Mouse (Mus musculus): ENCODE measurements around the gene Adamts5. TPM values are rescaled to one million over a fixed set of nuclear protein-coding genes. Genes with fewer than 3 reads are reported as not detected.

The Adamts5 gene
- total and polyA plus RNA-seq, 3 experiments: 0.88 to 4.0 (median 2.0) TPM

- no peaks in the 10 kb centered on the region for H3K4me1 ChIP-seq (ENCODE audit: insufficient read depth, low read depth, low read length)
- H3K27me3 ChIP-seq (ENCODE audit: insufficient read depth, low read length): no peaks in the 10 kb centered on the region
- TF ChIP-seq POLR2AphosphoS5 (IDR thresholded peaks at IDR 0.05; ENCODE audit: insufficient replicate concordance, low read depth, low read length) (no peak), CTCF (IDR thresholded peaks at IDR 0.05; ENCODE audit: low read depth, low read length) (no peak), TAL1 (conservative IDR thresholded peaks at IDR 0.05; ENCODE audit: low read depth, low read length) (no peak), GATA2 (IDR thresholded peaks at IDR 0.05; ENCODE audit: borderline replicate concordance, low read depth, low read length) (no peak), GATA1 (IDR thresholded peaks at IDR 0.05; ENCODE audit: borderline replicate concordance, low read length) (no peak)
- DNase-seq (ENCODE audit: low spot score) (no peak), ATAC-seq (ENCODE audit: extremely low read depth, insufficient number of reproducible peaks, low FRiP score, poor library complexity, severe bottlenecking) (no peak)
- 0 out of 2 replicates have a peak, but pooled peaks cover 2% of the 10 kb centered on the region for H3K9me3 ChIP-seq (replicated peaks)
- no peak overlapping the region for H3K4me3 ChIP-seq (ENCODE audit: low read depth, low read length)
- peaks cover 7% of the 10 kb centered on the region for H3K36me3 ChIP-seq (replicated peaks)
Observed at GRCm38 (mm10) chr16:85889778-85890177, 11.8 kb downstream of the Adamts5 start.

- H3K27me3 ChIP-seq (ENCODE audit: insufficient read depth, low read length): no peaks in the 10 kb centered on the region
- no peaks in the 10 kb centered on the region for H3K4me1 ChIP-seq (ENCODE audit: insufficient read depth, low read depth, low read length)
- DNase-seq (ENCODE audit: low spot score) (no peak), ATAC-seq (ENCODE audit: extremely low read depth, insufficient number of reproducible peaks, low FRiP score, poor library complexity, severe bottlenecking) (no peak)
- TF ChIP-seq CTCF (IDR thresholded peaks at IDR 0.05; ENCODE audit: low read depth, low read length) (no peak), GATA2 (IDR thresholded peaks at IDR 0.05; ENCODE audit: borderline replicate concordance, low read depth, low read length) (no peak), POLR2AphosphoS5 (IDR thresholded peaks at IDR 0.05; ENCODE audit: insufficient replicate concordance, low read depth, low read length) (no peak), GATA1 (IDR thresholded peaks at IDR 0.05; ENCODE audit: borderline replicate concordance, low read length) (no peak), TAL1 (conservative IDR thresholded peaks at IDR 0.05; ENCODE audit: low read depth, low read length) (no peak)
- H3K9me3 ChIP-seq (replicated peaks): 0 out of 2 replicates have a peak, but pooled peaks cover 2% of the 10 kb centered on the region
- no peak overlapping the region for H3K4me3 ChIP-seq (ENCODE audit: low read depth, low read length)
- peaks cover 7% of the 10 kb centered on the region for H3K36me3 ChIP-seq (replicated peaks)
Observed at GRCm38 (mm10) chr16:85887289-85888051, 14.2 kb downstream of the Adamts5 start.

GRCm38 (mm10) chr16:85879075-85879474 is 22.6 kb downstream of the Adamts5 start:
- DNase-seq (ENCODE audit: low spot score): no peak
- TF ChIP-seq TAL1 (conservative IDR thresholded peaks at IDR 0.05; ENCODE audit: low read depth, low read length): no peak
- no peak for TF ChIP-seq GATA2 (IDR thresholded peaks at IDR 0.05; ENCODE audit: borderline replicate concordance, low read depth, low read length)
- no peak for TF ChIP-seq POLR2AphosphoS5 (IDR thresholded peaks at IDR 0.05; ENCODE audit: insufficient replicate concordance, low read depth, low read length)
- TF ChIP-seq GATA1 (IDR thresholded peaks at IDR 0.05; ENCODE audit: borderline replicate concordance, low read length): no peak
- no peak for TF ChIP-seq CTCF (IDR thresholded peaks at IDR 0.05; ENCODE audit: low read depth, low read length)

GRCm38 (mm10) chr16:85874141-85874540 is 27.5 kb downstream of the Adamts5 start:
- Histone ChIP-seq H3K27me3 (ENCODE audit: insufficient read depth, low read length) (no peaks in the 10 kb centered on the region), H3K36me3 (replicated peaks) (peaks cover 9% of the 10 kb centered on the region), H3K4me1 (ENCODE audit: insufficient read depth, low read depth, low read length) (no peaks in the 10 kb centered on the region), H3K9me3 (replicated peaks) (peaks cover 2% of the 10 kb centered on the region), H3K4me3 (ENCODE audit: low read depth, low read length) (no peak overlapping the region)
- ATAC-seq (ENCODE audit: extremely low read depth, insufficient number of reproducible peaks, low FRiP score, poor library complexity, severe bottlenecking): no peak
- DNase-seq (ENCODE audit: low spot score): no peak
- no peak for TF ChIP-seq GATA1 (IDR thresholded peaks at IDR 0.05; ENCODE audit: borderline replicate concordance, low read length)
- TF ChIP-seq TAL1 (conservative IDR thresholded peaks at IDR 0.05; ENCODE audit: low read depth, low read length): no peak
- TF ChIP-seq GATA2 (IDR thresholded peaks at IDR 0.05; ENCODE audit: borderline replicate concordance, low read depth, low read length): no peak
- no peak for TF ChIP-seq CTCF (IDR thresholded peaks at IDR 0.05; ENCODE audit: low read depth, low read length)
- no peak for TF ChIP-seq POLR2AphosphoS5 (IDR thresholded peaks at IDR 0.05; ENCODE audit: insufficient replicate concordance, low read depth, low read length)

More at GRCm38 (mm10) chr16:85879075-85879474, 22.6 kb downstream of the Adamts5 start:
- no peak overlapping the region for H3K4me3 ChIP-seq (ENCODE audit: low read depth, low read length)
- peaks cover 4% of the 10 kb centered on the region for H3K36me3 ChIP-seq (replicated peaks)
- no peaks in the 10 kb centered on the region for H3K9me3 ChIP-seq (replicated peaks)
- no peak for ATAC-seq (ENCODE audit: extremely low read depth, insufficient number of reproducible peaks, low FRiP score, poor library complexity, severe bottlenecking)
- no peaks in the 10 kb centered on the region for H3K27me3 ChIP-seq (ENCODE audit: insufficient read depth, low read length)
- no peaks in the 10 kb centered on the region for H3K4me1 ChIP-seq (ENCODE audit: insufficient read depth, low read depth, low read length)

- Histone ChIP-seq H3K4me1 (ENCODE audit: insufficient read depth, low read depth, low read length) (no peaks in the 10 kb centered on the region), H3K36me3 (replicated peaks) (peaks cover 8% of the 10 kb centered on the region), H3K27me3 (ENCODE audit: insufficient read depth, low read length) (no peaks in the 10 kb centered on the region), H3K4me3 (ENCODE audit: low read depth, low read length) (no peak overlapping the region), H3K9me3 (replicated peaks) (peaks cover 2% of the 10 kb centered on the region)
- TF ChIP-seq GATA1 (IDR thresholded peaks at IDR 0.05; ENCODE audit: borderline replicate concordance, low read length) (no peak), TAL1 (conservative IDR thresholded peaks at IDR 0.05; ENCODE audit: low read depth, low read length) (no peak), POLR2AphosphoS5 (IDR thresholded peaks at IDR 0.05; ENCODE audit: insufficient replicate concordance, low read depth, low read length) (no peak), GATA2 (IDR thresholded peaks at IDR 0.05; ENCODE audit: borderline replicate concordance, low read depth, low read length) (no peak), CTCF (IDR thresholded peaks at IDR 0.05; ENCODE audit: low read depth, low read length) (no peak)
- no peak for DNase-seq (ENCODE audit: low spot score)
- no peak for ATAC-seq (ENCODE audit: extremely low read depth, insufficient number of reproducible peaks, low FRiP score, poor library complexity, severe bottlenecking)
Observed at GRCm38 (mm10) chr16:85871971-85872370, 29.7 kb downstream of the Adamts5 start.

- H3K4me3 ChIP-seq (ENCODE audit: low read depth, low read length): no peak overlapping the region
- no peak for TF ChIP-seq CTCF (IDR thresholded peaks at IDR 0.05; ENCODE audit: low read depth, low read length)
- TF ChIP-seq GATA1 (IDR thresholded peaks at IDR 0.05; ENCODE audit: borderline replicate concordance, low read length): no peak
- TF ChIP-seq GATA2 (IDR thresholded peaks at IDR 0.05; ENCODE audit: borderline replicate concordance, low read depth, low read length): no peak
- no peak for TF ChIP-seq POLR2AphosphoS5 (IDR thresholded peaks at IDR 0.05; ENCODE audit: insufficient replicate concordance, low read depth, low read length)
- peaks cover 4% of the 10 kb centered on the region for H3K9me3 ChIP-seq (replicated peaks)
- no peaks in the 10 kb centered on the region for H3K27me3 ChIP-seq (ENCODE audit: insufficient read depth, low read length)
- ATAC-seq (ENCODE audit: extremely low read depth, insufficient number of reproducible peaks, low FRiP score, poor library complexity, severe bottlenecking): no peak
- no peak for DNase-seq (ENCODE audit: low spot score)
- peaks cover 8% of the 10 kb centered on the region for H3K36me3 ChIP-seq (replicated peaks)
- H3K4me1 ChIP-seq (ENCODE audit: insufficient read depth, low read depth, low read length): no peaks in the 10 kb centered on the region; the same call in 1 of the 2 replicates
Observed at GRCm38 (mm10) chr16:85871248-85871647, 30.4 kb downstream of the Adamts5 start.

Data from G1E (cell line).